Mouse (Mus musculus): ENCODE measurements around the gene Nudcd3. TPM values are rescaled to one million over a fixed set of nuclear protein-coding genes. Genes with fewer than 3 reads are reported as not detected.

Nudcd3 gene
- total and polyA plus RNA-seq, 2 experiments from 2014 or later: 29.2 to 37.8 TPM

DNA sequence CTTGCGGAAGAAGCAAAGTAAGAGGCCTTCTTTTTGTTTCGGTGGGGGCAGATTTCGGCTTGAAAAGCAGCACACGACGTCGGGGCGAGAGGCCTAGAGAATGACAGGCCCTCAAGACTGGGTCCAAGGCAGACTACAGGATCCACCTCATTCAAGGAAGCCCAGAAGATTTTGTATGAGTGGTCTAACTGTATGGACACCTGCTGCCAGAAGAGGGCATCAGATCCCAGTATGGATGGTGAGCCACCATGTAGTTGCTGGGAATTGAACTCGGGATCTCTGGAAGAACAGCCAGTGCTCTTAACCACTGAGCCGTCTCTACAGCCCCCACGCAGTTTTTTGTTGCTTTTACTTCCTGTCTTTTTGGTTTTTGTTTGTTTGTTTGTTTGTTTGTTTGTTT lies 22.0 kb upstream of the Nudcd3 start:
- ATAC-seq (ENCODE audit: insufficient read depth, low read depth) (no peak), DNase-seq (ENCODE audit: low spot score) (no peak)
- TF ChIP-seq CTCF (IDR thresholded peaks at IDR 0.05; ENCODE audit: low read depth) (no peak), EP300 (IDR thresholded peaks at IDR 0.05; ENCODE audit: low read depth) (no peak)
- Histone ChIP-seq H3K27ac (ENCODE audit: low read depth) (no peak overlapping the region), H3K27me3 (ENCODE audit: control insufficient read depth, insufficient read depth, low read length) (no peaks in the 10 kb centered on the region), H3K36me3 (replicated peaks; ENCODE audit: control insufficient read depth, insufficient read depth, low read length) (no peaks in the 10 kb centered on the region), H3K4me3 (ENCODE audit: low read depth, low read length) (no peak overlapping the region), H3K9me3 (replicated peaks; ENCODE audit: control insufficient read depth, low read length) (no peaks in the 10 kb centered on the region), H3K9ac (replicated peaks; ENCODE audit: low read depth, low read length) (no peak overlapping the region), H3K4me1 (ENCODE audit: control insufficient read depth, insufficient read depth) (no peaks in the 10 kb centered on the region), H3K4me2 (ENCODE audit: low read depth, low read length) (no peak overlapping the region)
- 90% methylated on average over 10 of the region's 10 CpGs for whole genome bisulfite sequencing

DNA sequence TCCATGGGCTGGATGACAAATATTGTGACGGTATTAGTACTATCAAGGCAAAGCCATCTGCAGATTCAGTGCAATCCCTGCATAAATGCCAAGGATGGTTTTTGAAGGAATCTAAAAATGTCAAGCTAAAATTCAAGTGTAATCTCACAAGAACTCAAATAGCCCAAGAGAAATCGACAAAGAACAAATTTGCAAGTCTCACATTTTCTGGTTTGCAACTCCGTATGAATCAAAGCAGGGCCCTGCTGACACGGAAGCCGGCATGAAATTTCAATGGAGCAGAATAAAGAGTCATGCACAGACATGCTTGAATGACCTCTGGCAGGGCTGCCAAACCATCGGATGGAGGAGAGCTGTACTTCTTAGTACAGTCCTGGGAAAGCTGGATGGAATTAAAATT lies 19.8 kb upstream of the Nudcd3 start:
- no peaks in the 10 kb centered on the region for H3K36me3 ChIP-seq (replicated peaks; ENCODE audit: control insufficient read depth, insufficient read depth, low read length)
- H3K27ac ChIP-seq (ENCODE audit: low read depth): no peak overlapping the region
- no peak overlapping the region for H3K4me2 ChIP-seq (ENCODE audit: low read depth, low read length)
- 79% methylated on average over 6 of the region's 6 CpGs for WGBS
- TF ChIP-seq EP300 (IDR thresholded peaks at IDR 0.05; ENCODE audit: low read depth) (no peak), CTCF (IDR thresholded peaks at IDR 0.05; ENCODE audit: low read depth) (no peak)
- DNase-seq (ENCODE audit: low spot score) (no peak), ATAC-seq (ENCODE audit: insufficient read depth, low read depth) (no peak)
- H3K4me1 ChIP-seq (ENCODE audit: control insufficient read depth, insufficient read depth): no peaks in the 10 kb centered on the region
- no peaks in the 10 kb centered on the region for H3K27me3 ChIP-seq (ENCODE audit: control insufficient read depth, insufficient read depth, low read length)
- H3K9ac ChIP-seq (replicated peaks; ENCODE audit: low read depth, low read length): no peak overlapping the region
- no peaks in the 10 kb centered on the region for H3K9me3 ChIP-seq (replicated peaks; ENCODE audit: control insufficient read depth, low read length)
- no peak overlapping the region for H3K4me3 ChIP-seq (ENCODE audit: low read depth, low read length)

DNA sequence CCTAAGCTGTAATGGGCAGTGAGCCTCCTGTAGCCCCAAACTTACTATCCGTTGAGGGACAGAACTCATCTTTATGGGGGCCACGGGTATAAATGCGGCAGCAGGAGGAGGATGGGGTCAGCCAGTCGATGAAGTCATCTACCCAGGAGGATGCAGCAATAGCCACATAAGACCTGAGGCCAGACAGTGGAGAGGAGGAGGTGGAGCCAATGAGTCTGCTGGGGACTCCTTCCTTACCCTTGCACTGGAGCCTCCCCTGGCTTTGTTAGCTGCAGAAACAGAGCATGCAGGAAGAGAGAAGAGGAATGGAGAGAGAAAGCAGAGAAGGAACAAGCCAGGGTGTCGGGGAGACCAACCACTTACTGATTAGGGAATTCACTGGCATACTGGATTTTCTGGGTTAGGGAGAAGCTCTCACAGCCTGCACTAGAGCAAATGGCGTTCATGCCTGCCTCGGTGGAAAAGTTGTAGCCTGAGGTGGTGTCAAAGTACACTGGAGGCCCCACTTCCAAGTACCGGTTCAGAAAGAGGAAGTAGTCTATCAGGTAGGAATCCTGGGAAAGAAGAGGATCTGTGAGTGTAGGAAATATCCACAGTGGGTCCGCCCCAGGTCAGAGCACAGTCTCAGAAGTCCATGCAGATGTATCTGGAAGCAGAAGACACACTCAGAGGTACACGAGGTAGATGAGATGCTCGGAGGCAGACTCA lies 18.1 kb upstream of the Nudcd3 start:
- 62% methylated on average over 11 of the region's 11 CpGs for WGBS

DNA sequence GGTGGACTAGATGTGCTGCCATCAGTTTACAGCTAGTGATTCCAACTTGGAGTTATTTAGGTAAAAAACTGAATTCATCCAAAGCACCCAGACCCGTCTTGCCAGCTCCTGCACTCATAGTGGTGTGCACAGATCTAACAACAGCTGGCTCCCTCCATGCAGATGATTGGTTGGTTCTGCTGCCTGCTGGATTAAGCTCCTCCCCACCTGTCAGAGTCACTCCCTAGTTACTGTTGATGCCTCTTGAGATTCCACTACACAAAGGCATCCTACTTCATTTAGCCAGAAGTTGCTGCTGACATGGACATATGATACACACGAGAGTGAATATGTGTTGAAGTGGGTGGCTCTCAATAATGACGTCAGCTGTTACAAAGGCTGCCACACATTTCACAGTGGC lies 16.6 kb upstream of the Nudcd3 start:
- WGBS: 22% methylated on average over 3 of the region's 3 CpGs
- TF ChIP-seq CTCF (IDR thresholded peaks at IDR 0.05; ENCODE audit: low read depth): no peak
- TF ChIP-seq EP300 (IDR thresholded peaks at IDR 0.05; ENCODE audit: low read depth): no peak

More for the DNA sequence above, 18.1 kb upstream of the Nudcd3 start:
- ATAC-seq (ENCODE audit: insufficient read depth, low read depth) (no peak), DNase-seq (ENCODE audit: low spot score) (no peak)
- Histone ChIP-seq H3K36me3 (replicated peaks; ENCODE audit: control insufficient read depth, insufficient read depth, low read length) (no peaks in the 10 kb centered on the region), H3K9ac (replicated peaks; ENCODE audit: low read depth, low read length) (no peak overlapping the region), H3K27me3 (ENCODE audit: control insufficient read depth, insufficient read depth, low read length) (no peaks in the 10 kb centered on the region), H3K27ac (ENCODE audit: low read depth) (no peak overlapping the region), H3K9me3 (replicated peaks; ENCODE audit: control insufficient read depth, low read length) (no peaks in the 10 kb centered on the region), H3K4me3 (ENCODE audit: low read depth, low read length) (no peak overlapping the region), H3K4me2 (ENCODE audit: low read depth, low read length) (no peak overlapping the region), H3K4me1 (ENCODE audit: control insufficient read depth, insufficient read depth) (no peaks in the 10 kb centered on the region)
- TF ChIP-seq EP300 (IDR thresholded peaks at IDR 0.05; ENCODE audit: low read depth) (no peak), CTCF (IDR thresholded peaks at IDR 0.05; ENCODE audit: low read depth) (no peak)

DNA sequence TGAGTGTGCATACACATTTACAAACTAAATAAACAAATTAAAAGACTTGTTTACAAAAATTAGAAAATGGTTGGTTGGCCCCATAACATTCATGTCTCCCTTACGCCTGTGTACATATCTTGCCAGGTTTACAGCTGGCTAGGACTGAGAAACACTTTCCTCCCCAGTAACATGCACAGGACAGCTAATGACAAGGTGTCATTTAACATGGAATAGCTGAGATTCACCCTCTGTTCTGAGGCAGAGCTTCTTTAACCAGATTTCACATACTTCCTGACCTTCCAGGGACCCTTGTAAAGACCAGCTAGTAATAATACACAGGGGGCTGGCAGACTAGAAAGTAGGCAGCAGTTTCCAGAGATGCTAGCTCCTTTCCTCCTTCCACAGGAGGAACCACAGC lies 7.9 kb upstream of the Nudcd3 start:
- ATAC-seq (ENCODE audit: insufficient read depth, low read depth): no peak

More for the DNA sequence above, 16.6 kb upstream of the Nudcd3 start:
- peak; percentile 58 for ATAC-seq (ENCODE audit: insufficient read depth, low read depth)
- H3K9me3 ChIP-seq (replicated peaks; ENCODE audit: control insufficient read depth, low read length): no peaks in the 10 kb centered on the region
- no peak overlapping the region for H3K4me2 ChIP-seq (ENCODE audit: low read depth, low read length)
- H3K27me3 ChIP-seq (ENCODE audit: control insufficient read depth, insufficient read depth, low read length): no peaks in the 10 kb centered on the region
- H3K4me3 ChIP-seq (ENCODE audit: low read depth, low read length): no peak overlapping the region
- H3K27ac ChIP-seq (ENCODE audit: low read depth): no peak overlapping the region
- peak; percentile 12 for DNase-seq (ENCODE audit: low spot score)
- no peaks in the 10 kb centered on the region for H3K36me3 ChIP-seq (replicated peaks; ENCODE audit: control insufficient read depth, insufficient read depth, low read length)
- no peaks in the 10 kb centered on the region for H3K4me1 ChIP-seq (ENCODE audit: control insufficient read depth, insufficient read depth)
- no peak overlapping the region for H3K9ac ChIP-seq (replicated peaks; ENCODE audit: low read depth, low read length)

DNA sequence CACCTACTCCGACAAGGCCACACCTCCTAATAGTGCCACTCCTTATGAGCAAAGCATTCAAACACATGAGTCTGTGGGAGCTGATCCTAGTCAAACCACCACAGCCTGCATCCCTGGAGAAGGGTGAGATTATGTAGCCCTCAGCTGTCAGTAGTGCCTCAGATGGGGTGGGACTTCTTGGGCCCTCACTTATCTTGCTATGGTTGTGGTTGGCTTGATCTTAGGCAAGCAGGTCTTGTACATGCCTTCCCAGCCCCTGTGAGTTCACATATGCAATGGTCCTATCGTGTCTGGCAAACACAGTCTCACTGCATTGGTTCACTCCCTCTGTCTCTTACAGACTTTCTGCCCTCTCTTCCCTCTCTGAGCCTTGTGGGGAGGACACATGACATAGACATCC lies 6.9 kb upstream of the Nudcd3 start:
- no peaks in the 10 kb centered on the region for H3K36me3 ChIP-seq (replicated peaks; ENCODE audit: control insufficient read depth, insufficient read depth, low read length)
- H3K4me1 ChIP-seq (ENCODE audit: control insufficient read depth, insufficient read depth): no peaks in the 10 kb centered on the region
- WGBS: 76% methylated on average over 2 of the region's 2 CpGs
- DNase-seq (ENCODE audit: low spot score): no peak
- no peaks in the 10 kb centered on the region; the same call in 1 of the 2 replicates for H3K9me3 ChIP-seq (replicated peaks; ENCODE audit: control insufficient read depth, low read length)
- ATAC-seq (ENCODE audit: insufficient read depth, low read depth): no peak
- H3K27ac ChIP-seq (ENCODE audit: low read depth): no peak overlapping the region
- TF ChIP-seq CTCF (IDR thresholded peaks at IDR 0.05; ENCODE audit: low read depth) (no peak), EP300 (IDR thresholded peaks at IDR 0.05; ENCODE audit: low read depth) (no peak)
- no peak overlapping the region for H3K4me2 ChIP-seq (ENCODE audit: low read depth, low read length)
- H3K27me3 ChIP-seq (ENCODE audit: control insufficient read depth, insufficient read depth, low read length): no peaks in the 10 kb centered on the region
- H3K4me3 ChIP-seq (ENCODE audit: low read depth, low read length): no peak overlapping the region
- no peak overlapping the region for H3K9ac ChIP-seq (replicated peaks; ENCODE audit: low read depth, low read length)

More for the DNA sequence above, 7.9 kb upstream of the Nudcd3 start:
- no peaks in the 10 kb centered on the region for H3K27me3 ChIP-seq (ENCODE audit: control insufficient read depth, insufficient read depth, low read length)
- H3K4me3 ChIP-seq (ENCODE audit: low read depth, low read length): no peak overlapping the region
- H3K27ac ChIP-seq (ENCODE audit: low read depth): no peak overlapping the region
- 85% methylated on average over 1 of the region's 1 CpGs for WGBS
- no peaks in the 10 kb centered on the region for H3K4me1 ChIP-seq (ENCODE audit: control insufficient read depth, insufficient read depth)
- no peak overlapping the region for H3K4me2 ChIP-seq (ENCODE audit: low read depth, low read length)
- TF ChIP-seq CTCF (IDR thresholded peaks at IDR 0.05; ENCODE audit: low read depth): no peak
- TF ChIP-seq EP300 (IDR thresholded peaks at IDR 0.05; ENCODE audit: low read depth): no peak
- H3K36me3 ChIP-seq (replicated peaks; ENCODE audit: control insufficient read depth, insufficient read depth, low read length): no peaks in the 10 kb centered on the region
- no peaks in the 10 kb centered on the region; the same call in 1 of the 2 replicates for H3K9me3 ChIP-seq (replicated peaks; ENCODE audit: control insufficient read depth, low read length)
- no peak overlapping the region for H3K9ac ChIP-seq (replicated peaks; ENCODE audit: low read depth, low read length)
- DNase-seq (ENCODE audit: low spot score): no peak

All from heart, postnatal 0 days (tissue).